Mouse (Mus musculus) liver, embryonic 15.5 days (tissue): ENCODE results near the gene Rbfox3. TPM values are rescaled to one million over a fixed set of nuclear protein-coding genes. Genes with fewer than 3 reads are reported as not detected.

ENCODE experiments used
- ATAC-seq: fragments of 200-750 bp; cut with Nextera tagmentation; 2 replicates; pipeline ENCODE4 v1.8.0; 2017; ENCODE audit warnings: moderate number of reproducible peaks, mild to moderate bottlenecking, moderate library complexity; ENCODE audit not compliant: insufficient read depth
- H3K27ac ChIP-seq: fragments of 300-500 bp; sonication (generic); replicated peaks from 2 replicates; pipeline ENCODE4 v1.5.1; 2015; ENCODE audit warnings: mild to moderate bottlenecking, inconsistent platforms
- H3K27me3 ChIP-seq: fragments of 300-500 bp; sonication (generic); 2 replicates; pipeline ENCODE4 v1.6.1; 2015; ENCODE audit warnings: mild to moderate bottlenecking, inconsistent platforms
- H3K36me3 ChIP-seq: fragments of 300-500 bp; sonication (generic); replicated peaks from 2 replicates; pipeline ENCODE4 v1.6.1; 2015; ENCODE audit warnings: moderate library complexity, mild to moderate bottlenecking, inconsistent platforms
- H3K4me1 ChIP-seq: fragments of 300-500 bp; sonication (generic); replicated peaks from 2 replicates; pipeline ENCODE4 v1.6.1; 2015; ENCODE audit warnings: inconsistent platforms
- H3K4me2 ChIP-seq: fragments of 300-500 bp; sonication (generic); 2 replicates; pipeline ENCODE4 v1.6.1; 2015; ENCODE audit warnings: moderate library complexity, mild to moderate bottlenecking, inconsistent platforms
- H3K4me3 ChIP-seq: fragments of 300-500 bp; sonication (generic); replicated peaks from 2 replicates; pipeline ENCODE4 v1.5.1; 2015; ENCODE audit warnings: mild to moderate bottlenecking, inconsistent platforms
- H3K9ac ChIP-seq: fragments of 300-500 bp; sonication (generic); 2 replicates; pipeline ENCODE4 v1.6.1; 2015; ENCODE audit warnings: moderate library complexity, mild to moderate bottlenecking, inconsistent platforms
- H3K9me3 ChIP-seq: fragments of 300-500 bp; sonication (generic); replicated peaks from 2 replicates; pipeline ENCODE4 v1.6.1; 2016; ENCODE audit warnings: inconsistent platforms
- WGBS: fragments of 180-500 bp; shearing (Covaris S2); methylation state at CpG from one replicate; pipeline ENCODE4 v1.1.7; 2015; ENCODE audit warnings: mixed read lengths; ENCODE audit not compliant: insufficient replicate concordance; 5-methylcytosine and 5-hydroxymethylcytosine counted together
- polyA plus RNA-seq: library from polyadenylated mRNA; unstranded; fragments of >200 nt; fragmentation: Nextera tagmentation; extraction: Ambion mirVana; gene quantifications from 2 replicates; pipeline ENCODE4 v1.2.1, GENCODE M21; 2015

Rbfox3 gene
- polyA plus RNA-seq, 1 experiment from 2014 or later: 0.13 TPM

DNA sequence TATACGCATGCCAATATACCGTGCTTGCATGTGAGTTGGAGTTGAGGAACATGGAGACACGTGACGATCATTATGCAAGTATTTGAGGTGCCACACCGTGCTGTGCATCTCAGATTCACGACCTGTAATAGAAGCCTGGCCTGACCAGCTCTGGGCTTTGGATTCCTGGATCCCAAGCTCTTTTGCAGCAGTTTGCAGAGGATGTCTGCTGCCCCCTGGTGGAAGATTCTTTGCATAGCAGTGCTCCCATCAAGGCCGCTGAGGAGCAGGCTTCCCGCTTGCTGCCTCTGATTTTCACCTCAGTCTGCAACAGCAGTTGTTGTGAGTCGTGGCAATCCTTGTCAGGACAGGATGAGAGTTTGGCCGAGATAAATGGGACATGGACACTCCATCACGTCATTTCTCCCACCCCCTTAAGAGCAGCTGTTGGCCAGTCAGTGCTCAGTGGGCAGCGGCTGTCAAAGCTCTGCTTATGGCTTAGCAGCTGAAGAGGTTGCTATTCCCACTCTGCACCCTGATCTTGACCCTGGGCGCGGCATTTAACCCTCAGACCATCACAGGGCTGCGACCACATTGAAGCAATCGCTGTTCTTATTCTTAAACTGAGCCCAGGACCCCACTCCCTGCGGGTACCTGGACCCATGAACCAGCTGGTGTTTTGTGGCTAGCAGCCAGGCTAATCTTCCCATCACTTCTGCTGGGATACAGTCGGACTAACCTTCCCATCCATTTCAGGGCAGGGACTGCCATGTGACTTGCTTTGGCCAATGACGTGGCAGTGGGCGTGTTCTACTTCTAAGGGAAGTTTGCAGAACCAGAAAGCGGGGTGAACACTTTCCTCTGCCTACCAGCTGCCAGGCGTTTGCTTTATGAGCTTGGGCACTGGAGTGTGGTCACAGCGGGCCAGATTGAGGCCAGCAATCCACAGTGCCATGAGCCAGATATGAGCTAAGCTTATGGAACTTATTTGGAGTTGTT lies 172.3 kb downstream of the Rbfox3 start:
- Histone ChIP-seq H3K4me1 (no peaks in the 10 kb centered on the region), H3K27ac (no peak overlapping the region), H3K4me3 (no peak overlapping the region), H3K27me3 (peaks cover 15% of the 10 kb centered on the region), H3K36me3 (no peaks in the 10 kb centered on the region), H3K9ac (no peak overlapping the region), H3K9me3 (no peaks in the 10 kb centered on the region), H3K4me2 (no peak overlapping the region)
- 9% methylated on average over 23 of the region's 23 CpGs for WGBS
- ATAC-seq: no peak

DNA sequence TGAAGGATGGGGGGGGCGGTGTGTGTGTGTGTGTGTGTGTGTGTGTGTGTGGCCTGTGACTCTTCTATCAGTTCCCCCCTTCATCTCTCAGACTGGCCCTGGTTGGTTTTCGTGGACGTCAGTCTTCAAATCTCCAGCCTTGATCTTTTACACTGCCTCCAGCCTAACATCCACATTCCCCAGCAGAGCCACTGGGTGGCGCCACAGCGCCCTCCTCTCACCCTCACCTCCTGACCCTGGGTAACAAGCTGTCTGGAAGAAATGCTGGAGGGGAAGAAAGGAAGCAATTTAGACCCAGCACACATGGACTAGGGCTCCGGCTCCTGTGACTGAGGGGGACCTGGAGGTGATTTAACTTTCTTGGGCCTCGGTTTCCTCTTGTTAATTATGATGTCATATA lies 173.1 kb downstream of the Rbfox3 start:
- H3K4me2 ChIP-seq: no peak overlapping the region
- WGBS: 23% methylated on average over 7 of the region's 7 CpGs
- H3K27me3 ChIP-seq: peaks cover 7% of the 10 kb centered on the region; the same call in 1 of the 2 replicates
- H3K4me1 ChIP-seq: no peaks in the 10 kb centered on the region
- H3K36me3 ChIP-seq: no peaks in the 10 kb centered on the region
- H3K9me3 ChIP-seq: no peaks in the 10 kb centered on the region
- no peak overlapping the region for H3K27ac ChIP-seq
- no peak overlapping the region for H3K9ac ChIP-seq
- no peak overlapping the region for H3K4me3 ChIP-seq
- no peak for ATAC-seq

DNA sequence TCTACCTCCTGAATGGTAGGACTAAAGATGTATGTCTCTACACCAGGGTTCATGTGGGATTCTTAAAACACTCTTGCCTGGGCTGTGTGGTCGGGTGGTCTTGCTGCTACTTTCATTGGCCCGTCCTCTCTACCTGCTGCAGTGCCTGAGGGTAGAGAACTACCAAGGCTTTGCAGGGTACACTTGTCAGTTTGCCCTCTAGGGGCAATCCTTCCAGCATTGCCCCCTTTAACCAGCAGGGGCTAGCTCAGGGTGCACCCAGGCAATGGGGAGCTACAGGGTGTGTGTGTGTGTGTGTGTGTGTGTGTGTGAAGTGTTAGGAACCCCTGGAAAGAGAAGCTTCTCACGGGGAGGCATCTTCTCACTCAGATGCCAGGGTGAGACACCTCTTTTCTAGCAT lies 173.6 kb downstream of the Rbfox3 start:
- 47% methylated on average over 3 of the region's 3 CpGs for WGBS
- no peak overlapping the region for H3K27ac ChIP-seq
- no peak for ATAC-seq
- no peak overlapping the region for H3K4me3 ChIP-seq
- no peaks in the 10 kb centered on the region for H3K4me1 ChIP-seq
- H3K9ac ChIP-seq: no peak overlapping the region
- H3K36me3 ChIP-seq: no peaks in the 10 kb centered on the region
- H3K4me2 ChIP-seq: no peak overlapping the region
- H3K27me3 ChIP-seq: peaks cover 3% of the 10 kb centered on the region; the same call in 1 of the 2 replicates
- no peaks in the 10 kb centered on the region for H3K9me3 ChIP-seq

DNA sequence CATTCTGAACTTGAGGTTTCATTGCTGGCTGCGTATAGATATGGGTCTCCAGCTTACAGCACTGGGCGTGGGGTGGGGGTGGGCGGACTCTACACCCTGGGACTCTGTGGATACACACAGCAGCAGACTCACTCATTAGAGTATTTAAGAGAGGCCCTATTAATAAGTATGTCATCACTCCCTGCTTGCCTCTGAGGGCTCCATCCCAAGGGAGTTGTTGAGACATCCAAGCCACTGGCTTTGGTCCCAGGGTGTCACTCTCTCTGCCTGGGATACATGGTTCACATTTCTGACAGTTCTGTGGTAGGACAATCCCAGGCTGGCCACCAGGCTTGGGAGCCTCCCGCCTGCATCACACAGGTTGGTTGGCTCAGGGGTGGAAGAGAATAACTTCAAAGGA lies 174.4 kb downstream of the Rbfox3 start:
- H3K36me3 ChIP-seq: no peaks in the 10 kb centered on the region
- H3K27me3 ChIP-seq: peaks cover 3% of the 10 kb centered on the region; the same call in 1 of the 2 replicates
- ATAC-seq: no peak
- H3K4me2 ChIP-seq: no peak overlapping the region
- H3K9me3 ChIP-seq: no peaks in the 10 kb centered on the region
- no peak overlapping the region for H3K9ac ChIP-seq
- no peaks in the 10 kb centered on the region for H3K4me1 ChIP-seq
- H3K4me3 ChIP-seq: no peak overlapping the region
- 72% methylated on average over 4 of the region's 4 CpGs for WGBS
- H3K27ac ChIP-seq: no peak overlapping the region

DNA sequence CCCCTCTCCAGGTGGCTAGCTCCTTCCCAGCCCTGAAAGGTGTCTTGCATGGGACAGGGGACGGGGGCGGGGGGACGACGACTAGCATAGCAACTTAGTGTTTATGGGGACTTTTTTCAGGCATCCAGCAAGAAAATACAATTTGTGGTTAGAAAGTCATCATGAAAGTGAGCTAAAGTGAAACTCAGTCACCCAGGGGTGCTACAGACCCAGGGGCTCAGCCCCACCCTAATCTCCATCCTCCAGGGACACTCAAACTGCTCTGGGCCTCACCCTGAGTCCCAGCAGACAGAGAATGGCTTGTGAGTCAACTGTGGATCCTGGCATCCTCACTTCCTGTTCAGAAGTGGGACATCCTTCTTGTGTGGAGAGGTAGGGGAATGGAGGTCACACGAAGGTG lies 179.7 kb downstream of the Rbfox3 start:
- no peak for ATAC-seq
- H3K4me2 ChIP-seq: no peak overlapping the region

DNA sequence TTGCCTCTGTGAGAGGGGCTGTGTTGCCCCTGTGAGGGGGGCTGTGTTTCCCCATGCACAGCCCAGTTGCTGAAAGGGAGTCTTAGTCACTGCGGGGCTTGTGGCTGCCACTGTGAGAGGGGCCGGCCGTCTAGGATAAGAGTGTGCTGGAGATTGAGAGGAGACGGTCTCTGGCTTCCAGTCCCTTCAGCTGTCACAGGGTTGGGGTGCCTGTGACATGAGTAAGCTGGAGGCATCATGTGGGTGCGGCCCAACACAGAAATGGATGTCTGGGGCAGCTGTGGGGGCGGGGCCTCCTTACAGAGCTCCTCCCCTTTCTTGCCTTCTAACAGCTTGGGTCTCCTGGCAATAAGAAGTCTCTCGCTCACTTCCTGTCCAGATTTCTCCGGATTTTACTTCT lies 182.0 kb downstream of the Rbfox3 start:
- no peak for ATAC-seq
- H3K4me3 ChIP-seq: no peak overlapping the region
- H3K27me3 ChIP-seq: no peaks in the 10 kb centered on the region
- H3K9me3 ChIP-seq: no peaks in the 10 kb centered on the region
- H3K27ac ChIP-seq: no peak overlapping the region
- H3K36me3 ChIP-seq: no peaks in the 10 kb centered on the region
- no peak overlapping the region for H3K4me2 ChIP-seq
- H3K4me1 ChIP-seq: peaks cover 13% of the 10 kb centered on the region
- H3K9ac ChIP-seq: no peak overlapping the region
- 40% methylated on average over 8 of the region's 8 CpGs for WGBS

More for the DNA sequence above, 179.7 kb downstream of the Rbfox3 start:
- H3K36me3 ChIP-seq: no peaks in the 10 kb centered on the region
- H3K9ac ChIP-seq: no peak overlapping the region
- WGBS: 66% methylated on average over 5 of the region's 5 CpGs
- H3K27me3 ChIP-seq: no peaks in the 10 kb centered on the region; the same call in 1 of the 2 replicates
- no peaks in the 10 kb centered on the region for H3K4me1 ChIP-seq
- H3K27ac ChIP-seq: no peak overlapping the region
- H3K4me3 ChIP-seq: no peak overlapping the region
- H3K9me3 ChIP-seq: no peaks in the 10 kb centered on the region

DNA sequence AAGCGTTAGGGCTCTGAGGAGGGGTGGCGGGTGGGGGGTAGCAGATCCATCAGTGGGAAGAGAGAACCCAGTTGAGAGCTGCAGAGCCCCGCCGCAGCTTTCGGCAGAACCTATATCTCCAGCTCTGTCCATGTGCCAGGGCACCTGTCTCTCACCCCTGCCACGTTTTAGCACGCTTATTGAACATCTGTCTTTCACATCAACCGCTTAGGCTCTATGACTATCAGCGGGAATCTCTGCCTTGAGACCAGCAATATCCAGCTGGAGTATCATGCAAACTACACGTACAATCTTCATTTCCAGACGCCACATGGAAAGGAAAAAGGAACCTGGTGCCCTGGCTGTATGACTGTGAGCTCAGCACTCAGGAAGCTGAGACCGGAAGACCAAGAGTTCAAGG lies 182.6 kb downstream of the Rbfox3 start:
- 62% methylated on average over 12 of the region's 12 CpGs for WGBS
- no peak for ATAC-seq
- no peaks in the 10 kb centered on the region for H3K27me3 ChIP-seq
- no peak overlapping the region for H3K4me2 ChIP-seq
- no peak overlapping the region for H3K9ac ChIP-seq
- no peak overlapping the region for H3K4me3 ChIP-seq
- no peak overlapping the region for H3K27ac ChIP-seq
- H3K4me1 ChIP-seq: peaks cover 18% of the 10 kb centered on the region
- no peaks in the 10 kb centered on the region for H3K9me3 ChIP-seq
- H3K36me3 ChIP-seq: no peaks in the 10 kb centered on the region

DNA sequence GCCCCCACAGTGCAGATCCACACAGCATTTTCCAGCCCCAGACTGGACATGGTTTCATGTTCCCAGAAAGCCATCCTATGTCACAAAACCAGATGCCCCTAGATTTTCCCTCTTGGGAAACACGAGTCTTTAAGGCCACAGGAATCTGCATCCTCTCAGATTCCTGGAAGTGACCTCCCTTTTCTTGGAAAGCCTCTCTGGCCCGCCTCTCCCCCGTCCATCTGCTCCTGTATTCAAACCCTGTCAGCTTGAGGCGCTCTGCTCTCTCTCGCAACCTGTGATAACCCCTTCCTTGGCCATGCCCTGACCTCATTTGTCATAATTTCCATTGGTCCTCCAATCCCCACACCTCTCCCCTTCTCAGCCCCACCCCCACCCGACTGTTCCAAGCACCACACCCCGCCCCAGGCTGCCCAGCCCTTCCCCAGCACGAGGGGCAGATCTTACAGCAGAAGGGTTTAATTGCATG lies 183.3 kb downstream of the Rbfox3 start:
- H3K4me2 ChIP-seq: no peak overlapping the region
- no peaks in the 10 kb centered on the region for H3K27me3 ChIP-seq
- no peak overlapping the region for H3K9ac ChIP-seq
- H3K9me3 ChIP-seq: no peaks in the 10 kb centered on the region
- 25% methylated on average over 8 of the region's 8 CpGs for WGBS
- H3K4me3 ChIP-seq: no peak overlapping the region
- ATAC-seq: no peak
- H3K36me3 ChIP-seq: no peaks in the 10 kb centered on the region
- no peak overlapping the region for H3K27ac ChIP-seq
- H3K4me1 ChIP-seq: peaks cover 25% of the 10 kb centered on the region

DNA sequence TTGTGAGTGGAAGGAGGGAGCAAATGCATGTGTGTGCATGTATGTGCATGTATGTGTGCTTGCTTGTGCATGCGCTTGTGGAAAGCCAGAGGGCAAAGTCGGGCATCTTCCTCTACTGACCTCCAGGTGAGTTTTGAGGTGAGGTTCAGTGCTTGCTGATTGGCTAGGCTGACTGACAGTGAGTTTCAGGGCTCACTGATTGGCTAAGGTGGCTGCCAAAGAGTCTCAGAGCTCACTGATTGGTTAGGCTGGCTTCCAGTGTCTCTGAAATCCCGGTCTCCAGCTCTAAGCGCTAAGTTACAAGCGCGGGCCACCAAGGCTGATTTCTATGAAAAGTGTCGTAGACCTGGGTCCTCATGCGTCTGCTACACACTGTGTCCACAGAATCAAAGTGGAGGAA lies 185.0 kb downstream of the Rbfox3 start:
- no peaks in the 10 kb centered on the region for H3K36me3 ChIP-seq
- no peak overlapping the region for H3K4me2 ChIP-seq
- H3K27me3 ChIP-seq: no peaks in the 10 kb centered on the region
- H3K4me3 ChIP-seq: no peak overlapping the region
- no peaks in the 10 kb centered on the region for H3K9me3 ChIP-seq
- H3K4me1 ChIP-seq: peaks cover 25% of the 10 kb centered on the region
- ATAC-seq: no peak
- WGBS: 65% methylated on average over 8 of the region's 8 CpGs
- H3K27ac ChIP-seq: no peak overlapping the region
- no peak overlapping the region for H3K9ac ChIP-seq

DNA sequence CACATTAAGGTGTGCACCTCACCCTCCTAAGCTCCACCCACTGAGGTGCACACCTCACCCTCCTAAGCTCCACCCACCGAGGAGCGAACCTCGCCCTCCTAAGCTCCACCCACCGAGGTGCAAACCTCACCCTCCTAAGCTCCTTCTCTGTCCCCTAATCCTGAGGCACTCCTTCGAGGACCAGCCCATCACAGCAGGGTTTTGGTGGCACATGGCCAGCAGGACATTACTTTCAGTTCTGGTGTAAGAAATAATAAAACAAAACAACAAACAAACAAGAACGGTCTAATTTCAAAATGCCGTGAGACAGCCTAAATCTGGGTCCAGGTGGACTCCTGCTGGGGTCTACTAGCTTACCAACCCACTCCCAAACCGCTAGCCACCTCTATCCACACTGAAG lies 187.0 kb downstream of the Rbfox3 start:
- Histone ChIP-seq H3K36me3 (no peaks in the 10 kb centered on the region), H3K4me1 (peaks cover 25% of the 10 kb centered on the region), H3K9ac (no peak overlapping the region), H3K27ac (no peak overlapping the region), H3K4me2 (no peak overlapping the region), H3K9me3 (no peaks in the 10 kb centered on the region), H3K27me3 (no peaks in the 10 kb centered on the region), H3K4me3 (no peak overlapping the region)
- WGBS: 64% methylated on average over 8 of the region's 8 CpGs
- no peak for ATAC-seq

DNA sequence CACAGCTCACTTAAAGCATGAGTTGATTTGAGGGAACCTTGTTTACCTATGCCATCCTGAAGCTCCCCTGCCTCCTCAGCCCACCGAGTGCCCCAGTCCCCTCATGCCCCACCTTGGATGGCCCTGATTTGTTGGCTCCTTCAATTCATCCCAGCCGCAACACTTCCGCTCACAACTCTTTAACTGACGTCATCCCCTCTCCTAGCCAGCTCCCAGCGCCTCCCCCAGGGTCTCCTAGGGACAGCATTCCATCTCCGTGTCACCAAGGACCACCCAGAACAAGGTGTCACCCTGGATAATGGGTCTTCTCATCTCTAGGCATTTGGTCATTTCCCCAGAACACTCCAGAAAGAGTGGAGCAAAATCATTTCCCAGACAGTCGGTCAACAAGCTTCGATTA lies 188.2 kb downstream of the Rbfox3 start:
- H3K36me3 ChIP-seq: no peaks in the 10 kb centered on the region
- no peak for ATAC-seq
- H3K4me3 ChIP-seq: no peak overlapping the region
- no peaks in the 10 kb centered on the region for H3K9me3 ChIP-seq
- H3K27me3 ChIP-seq: no peaks in the 10 kb centered on the region
- H3K4me2 ChIP-seq: no peak overlapping the region
- peaks cover 25% of the 10 kb centered on the region for H3K4me1 ChIP-seq
- WGBS: 44% methylated on average over 8 of the region's 8 CpGs
- no peak overlapping the region for H3K9ac ChIP-seq
- H3K27ac ChIP-seq: no peak overlapping the region
